ENCODE assay signal across 19 mouse cellular contexts in genomic region chrX:52587671-52588070, GRCm38 (mm10). TPM values are rescaled to one million over a fixed set of nuclear protein-coding genes. Genes with fewer than 3 reads are reported as not detected.
DNase-seq lines count a peak whose midpoint lies in the region; ATAC-seq and TF ChIP-seq lines count a peak whose summit lies in the region.
"Had no signal": no experiment of that assay in that cellular context is flagged by ENCODE, and none has a peak within 500 bp of the region (broad histone marks: within the 10 kb centered on the region; RNA-seq: fewer than 3 reads in every experiment).

No protein-coding gene starts in this region.

- H3K4me2 ChIP-seq in liver, postnatal 0 days (ENCODE audit: low read depth, low read length), result no peak overlapping the region
- no peak overlapping the region for H3K4me2 ChIP-seq in liver, embryonic 11.5 days
- H3K4me2 ChIP-seq: forebrain, embryonic 12.5 days; heart, embryonic 13.5 days; liver, embryonic 15.5 days; midbrain, embryonic 11.5 days; neural tube, embryonic 15.5 days had no signal

- H3K79me2 ChIP-seq in heart, adult 2 months (replicated peaks; ENCODE audit: control insufficient read depth, insufficient read depth, low read length), result no peaks in the 10 kb centered on the region

- no peak overlapping the region for H3K9ac ChIP-seq in heart, adult 2 months (ENCODE audit: low read depth, low read length)
- no peak overlapping the region for H3K9ac ChIP-seq in liver, postnatal 0 days (replicated peaks)
- no peak overlapping the region for H3K9ac ChIP-seq in liver, embryonic 11.5 days (ENCODE audit: low read depth, low read length)
- H3K9ac ChIP-seq: forebrain, embryonic 12.5 days; heart, embryonic 13.5 days; liver, embryonic 15.5 days; neural tube, embryonic 15.5 days had no signal

- no peak for TF ChIP-seq EP300 in heart, adult 2 months (IDR thresholded peaks at IDR 0.05; ENCODE audit: insufficient read depth, low read depth, low read length)
- no peak for TF ChIP-seq EP300 in liver, postnatal 0 days (IDR thresholded peaks at IDR 0.05; ENCODE audit: low read depth)

- no peaks in the 10 kb centered on the region for H3K36me3 ChIP-seq in heart, adult 2 months (ENCODE audit: control insufficient read depth, insufficient read depth, low read length)
- no peaks in the 10 kb centered on the region for H3K36me3 ChIP-seq in liver, postnatal 0 days (replicated peaks; ENCODE audit: insufficient read depth, low read length)
- H3K36me3 ChIP-seq in liver, embryonic 11.5 days (ENCODE audit: control insufficient read depth, insufficient read depth, low read length), result no peaks in the 10 kb centered on the region
- H3K36me3 ChIP-seq: forebrain, embryonic 12.5 days; liver, embryonic 15.5 days; neural tube, embryonic 15.5 days had no signal

- no peak for TF ChIP-seq POLR2A in heart, adult 2 months (IDR thresholded peaks at IDR 0.05; ENCODE audit: insufficient read depth, low read depth, low read length)

- ATAC-seq in liver, postnatal 0 days, result no peak
- no peak for ATAC-seq in liver, embryonic 11.5 days (replicated peaks; ENCODE audit: low FRiP score)
- ATAC-seq in granulocyte monocyte progenitor cell, adult 5-6 weeks (replicated peaks; ENCODE audit: poor library complexity, severe bottlenecking), result no peak
- ATAC-seq: hindbrain, embryonic 16.5 days had no signal

- H3K9me3 ChIP-seq in liver, postnatal 0 days (ENCODE audit: low read length), result no peaks in the 10 kb centered on the region
- no peaks in the 10 kb centered on the region for H3K9me3 ChIP-seq in liver, embryonic 11.5 days (ENCODE audit: control insufficient read depth, low read length)
- H3K9me3 ChIP-seq: forebrain, embryonic 12.5 days; liver, embryonic 15.5 days; neural tube, embryonic 15.5 days had no signal

- no peak for DNase-seq in heart, adult 2 months
- DNase-seq in heart, adult 9 months (ENCODE audit: low spot score in 2 of 2), result no peak
- DNase-seq in liver, postnatal 0 days, result no peak
- DNase-seq in liver, embryonic 11.5 days (ENCODE audit: low spot score), result no peak
- DNase-seq in A20 (ENCODE audit: low read depth, low spot score), result peak; percentile 16
- DNase-seq in R1 (ENCODE audit: low read depth, low spot score), result peak; percentile 43
- no peak for DNase-seq in adrenal gland, adult 8-10 months
- DNase-seq: gastrocnemius, postnatal 36 days; heart, postnatal 36 days; layer of hippocampus, postnatal 36 days; left cerebral cortex, postnatal 4 days; right cerebral cortex, postnatal 4 days had no signal

- no peak overlapping the region for H3K27ac ChIP-seq in heart, adult 2 months
- H3K27ac ChIP-seq in liver, postnatal 0 days (ENCODE audit: low read depth), result no peak overlapping the region
- H3K27ac ChIP-seq in liver, embryonic 11.5 days (ENCODE audit: low read depth, low read length), result no peak overlapping the region
- H3K27ac ChIP-seq: forebrain, embryonic 12.5 days; heart, embryonic 13.5 days; liver, embryonic 15.5 days; neural tube, embryonic 15.5 days had no signal

- intact Hi-C loops in heart, adult 2 months (cut with DNase I), result no loop called here

- H3K27me3 ChIP-seq in heart, adult 2 months (ENCODE audit: control insufficient read depth, insufficient read depth, low read length), result no peaks in the 10 kb centered on the region
- no peaks in the 10 kb centered on the region for H3K27me3 ChIP-seq in liver, postnatal 0 days (ENCODE audit: insufficient read depth, low read length)
- H3K27me3 ChIP-seq in liver, embryonic 11.5 days (replicated peaks; ENCODE audit: control insufficient read depth, insufficient read depth, low read length), result no peaks in the 10 kb centered on the region
- H3K27me3 ChIP-seq: forebrain, embryonic 12.5 days; heart, embryonic 13.5 days; liver, embryonic 15.5 days; neural tube, embryonic 15.5 days had no signal

- no peaks in the 10 kb centered on the region for H3K4me1 ChIP-seq in heart, adult 2 months (ENCODE audit: control insufficient read depth, insufficient read depth, low read length)
- H3K4me1 ChIP-seq in liver, postnatal 0 days (ENCODE audit: insufficient read depth), result no peaks in the 10 kb centered on the region
- no peaks in the 10 kb centered on the region for H3K4me1 ChIP-seq in liver, embryonic 11.5 days (replicated peaks; ENCODE audit: control insufficient read depth, insufficient read depth, low read length)
- H3K4me1 ChIP-seq: forebrain, embryonic 12.5 days; heart, embryonic 13.5 days; liver, embryonic 15.5 days; neural tube, embryonic 15.5 days had no signal

- no peak overlapping the region for H3K4me3 ChIP-seq in heart, adult 2 months
- no peak overlapping the region for H3K4me3 ChIP-seq in liver, postnatal 0 days (ENCODE audit: low read depth, low read length)
- no peak overlapping the region for H3K4me3 ChIP-seq in liver, embryonic 11.5 days (ENCODE audit: low read depth, low read length)
- H3K4me3 ChIP-seq: forebrain, embryonic 12.5 days; heart, embryonic 13.5 days; liver, embryonic 15.5 days; neural tube, embryonic 15.5 days had no signal

- peak; percentile 43 for TF ChIP-seq CTCF in heart, adult 2 months (IDR thresholded peaks at IDR 0.05)
- TF ChIP-seq CTCF in liver, postnatal 0 days (IDR thresholded peaks at IDR 0.05; ENCODE audit: low read depth), result peak; percentile 43

RNA-seq across cellular contexts. Expression of gene Gpc3, which starts 26.1 kb away (rescaled TPM):
- total RNA-seq in heart, adult 2 months (2021), result 10 to 100 TPM; 13.2 to 14.8 TPM
- 11.9 and 24.6 TPM in 2 replicates for polyA plus RNA-seq in heart, adult 2 months (2012; rRNA removed)
- polyA plus RNA-seq in liver, postnatal 0 days (2015; fragmentation: Nextera tagmentation; extraction: Ambion mirVana), result 459 and 478 TPM in 2 replicates
- polyA plus RNA-seq in liver, embryonic 11.5 days (2014; fragmentation: Nextera tagmentation; extraction: Ambion mirVana), result 524 and 545 TPM in 2 replicates
- 2.2 and 6.1 TPM in 2 replicates for total RNA-seq in granulocyte monocyte progenitor cell, adult 5-6 weeks (2014; fragmentation: Nextera tagmentation)
- 3.6 and 4.3 TPM in 2 replicates for total RNA-seq in granulocyte monocyte progenitor cell, adult 5-6 weeks (2017)
- total RNA-seq in adrenal gland, adult 8-10 months (2022), result 10 to 100 TPM; 57.9 to 86.1 (median 66.5) TPM

Comparison
In these comparisons a context has a peak if more than half of its experiments do, and no peak if none do; other contexts are left out.
1. DNase-seq: peak in A20 (single experiment) and R1 (single experiment); none in heart, adult 2 months (0 of 2), heart, adult 9 months (0 of 2), liver, postnatal 0 days (single experiment), liver, embryonic 11.5 days (single experiment) and adrenal gland, adult 8-10 months (single experiment).